Mouse (Mus musculus): ENCODE data around the gene March2. TPM values are rescaled to one million over a fixed set of nuclear protein-coding genes. Genes with fewer than 3 reads are reported as not detected.

Gene March2
- total RNA-seq, 4 experiments from 2014 or later: 96.1 to 125 (median 112) TPM

DNA sequence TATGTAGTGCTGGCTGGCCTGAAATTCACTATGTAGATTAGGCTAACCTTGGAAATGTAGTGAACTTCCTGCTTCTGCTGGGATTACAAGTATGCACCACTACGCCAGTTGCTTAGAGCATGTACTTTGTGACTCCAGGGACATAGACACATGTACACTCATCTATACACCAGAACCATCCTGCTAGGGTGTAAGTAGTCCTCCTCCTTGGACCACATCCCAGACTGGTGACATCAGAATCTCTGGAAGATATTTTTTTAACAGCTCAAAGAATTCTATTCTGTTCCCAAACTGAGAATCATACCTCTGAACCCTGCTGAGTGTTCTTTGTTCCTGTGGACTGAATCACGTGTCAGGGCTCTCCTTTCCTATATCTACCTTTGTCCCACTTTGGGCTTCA lies 81.4 kb downstream of the March2 start:
- no peak for DNase-seq

Other genes with a start within 250 kb of the March2 start
- gene Adamts10, start 194.5 kb downstream of the March2 start, total RNA-seq (2022): 10 to 100 TPM; 26.5 to 40.7 (median 30.1) TPM
- gene Myo1f, start 163.0 kb downstream of the March2 start, total RNA-seq (2022): 10 to 100 TPM in 1 of 4 experiments, 1 to 10 TPM in 3; 4.3 to 11.1 (median 6.1) TPM
- gene Zfp414, start 89.6 kb downstream of the March2 start, total RNA-seq (2022): 10 to 100 TPM; 35.0 to 68.4 (median 50.1) TPM
- 1 to 10 TPM in 2 of 4 experiments, under 1 TPM in 1, not detected in 1; 0.87 to 2.2 (median 2.1) TPM for gene Pram1, start 80.6 kb downstream of the March2 start, total RNA-seq (2022)
- 100 to 1,000 TPM; 130 to 158 (median 141) TPM for gene Hnrnpm, start 31.8 kb downstream of the March2 start, total RNA-seq (2022)
- gene Rab11b, start 41.9 kb upstream of the March2 start, total RNA-seq (2022): 100 to 1,000 TPM; 251 to 297 (median 270) TPM
- gene Angptl4, start 63.2 kb upstream of the March2 start, total RNA-seq (2022): 10 to 100 TPM; 37.2 to 78.4 (median 46.3) TPM
- gene Kank3, start 91.8 kb upstream of the March2 start, total RNA-seq (2022): 100 to 1,000 TPM in 3 of 4 experiments, 10 to 100 TPM in 1; 69.8 to 130 (median 111) TPM
- gene Rps28, start 105.9 kb upstream of the March2 start, total RNA-seq (2022): 1,000 to 10,000 TPM; 1,538 to 1,820 (median 1,607) TPM
- 100 to 1,000 TPM; 371 to 504 (median 430) TPM for gene Ndufa7, start 105.9 kb upstream of the March2 start, total RNA-seq (2022)
- 10 to 100 TPM; 29.5 to 63.3 (median 37.6) TPM for gene Cd320, start 124.4 kb upstream of the March2 start, total RNA-seq (2022)
- not detected for gene Gm7029, start 155.2 kb upstream of the March2 start, total RNA-seq (2022)
- gene Kifc1, start 172.0 kb upstream of the March2 start, total RNA-seq (2022): 1 to 10 TPM; 1.7 to 3.2 (median 2.6) TPM
- not detected for gene Platr17, start 186.5 kb upstream of the March2 start, total RNA-seq (2022)
- gene Daxx, start 190.7 kb upstream of the March2 start, total RNA-seq (2022): 10 to 100 TPM; 30.2 to 36.2 (median 33.8) TPM
- gene Tapbp, start 197.2 kb upstream of the March2 start, total RNA-seq (2022): 100 to 1,000 TPM; 195 to 259 (median 213) TPM
- 10 to 100 TPM; 35.3 to 39.7 (median 37.5) TPM for gene Zbtb22, start 197.2 kb upstream of the March2 start, total RNA-seq (2022)
- gene Rgl2, start 210.9 kb upstream of the March2 start, total RNA-seq (2022): 10 to 100 TPM; 42.1 to 76.2 (median 60.1) TPM
- 100 to 1,000 TPM in 1 of 4 experiments, 10 to 100 TPM in 3; 74.1 to 119 (median 79.6) TPM for gene Pfdn6, start 221.7 kb upstream of the March2 start, total RNA-seq (2022)
- 10 to 100 TPM; 30.0 to 43.8 (median 35.1) TPM for gene Wdr46, start 222.0 kb upstream of the March2 start, total RNA-seq (2022)
- gene B3galt4, start 232.8 kb upstream of the March2 start, total RNA-seq (2022): 1 to 10 TPM; 6.9 to 8.7 (median 7.6) TPM
- gene Vps52, start 237.1 kb upstream of the March2 start, total RNA-seq (2022): 10 to 100 TPM; 58.6 to 83.5 (median 69.6) TPM
- 100 to 1,000 TPM; 668 to 711 (median 693) TPM for gene Rps18, start 237.3 kb upstream of the March2 start, total RNA-seq (2022)

Measured in adrenal gland, adult 8-10 months (tissue).